Mouse (Mus musculus) lung, adult 2 months (tissue): ENCODE data around the gene Zfp664.

Experiments used
- CTCF ChIP-seq: fragments of 200-500 bp; IDR thresholded peaks from 2 replicates; pipeline ENCODE4 v1.5.1; 2011; ENCODE audit warnings: mild to moderate bottlenecking, low read length, control low read depth; ENCODE audit not compliant: insufficient read depth
- POLR2A ChIP-seq: fragments of 200-500 bp; IDR thresholded peaks from 2 replicates; pipeline ENCODE4 v1.6.1; 2011; ENCODE audit warnings: low read depth, mild to moderate bottlenecking, control low read depth, low read length, borderline replicate concordance; ENCODE audit errors: extremely low read depth

- TF ChIP-seq CTCF (no peak), POLR2A (no peak)
Observed at GRCm38 (mm10) chr5:124861463-124861862, 1.0 kb upstream of the Zfp664 start.
